Mouse (Mus musculus) kidney, adult 2 months (tissue): ENCODE measurements around the gene Adrb1.

Source experiments
- CTCF ChIP-seq: fragments of 200-500 bp; conservative IDR thresholded peaks from 2 replicates; pipeline ENCODE4 v1.5.1; 2011; ENCODE audit warnings: low read depth, mild to moderate bottlenecking, control low read depth, low read length, moderate library complexity, mixed read lengths; ENCODE audit not compliant: insufficient read depth, insufficient read length
- POLR2A ChIP-seq: fragments of 200-500 bp; IDR thresholded peaks from one replicate; pipeline ENCODE4 v1.6.1; 2011; ENCODE audit warnings: low read depth, low read length, control low read depth

DNA sequence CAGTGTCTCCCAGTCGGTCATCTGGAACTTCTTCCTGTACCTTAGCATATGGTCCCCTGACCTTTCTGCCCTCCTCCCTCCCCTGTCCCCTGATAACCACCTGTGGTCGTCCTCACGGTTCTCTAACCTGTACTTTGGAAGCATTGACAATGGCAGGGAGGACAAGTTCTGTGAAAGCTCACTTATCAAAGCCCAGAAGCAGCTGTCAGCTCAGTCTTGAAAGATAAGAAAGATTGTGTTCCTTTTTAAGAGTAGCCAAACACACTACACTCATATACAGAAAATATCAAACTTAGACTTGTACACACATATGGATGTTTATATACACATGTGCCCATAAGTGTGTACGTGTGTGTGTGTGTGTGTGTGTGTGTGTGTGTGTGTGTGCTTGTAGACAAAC, 13.7 kb downstream of the Adrb1 start:
- TF ChIP-seq CTCF = no peak
- no peak for TF ChIP-seq POLR2A
